Mouse (Mus musculus): Measurements from ENCODE around the gene Vangl2. TPM values are rescaled to one million over a fixed set of nuclear protein-coding genes. Genes with fewer than 3 reads are reported as not detected.

Gene Vangl2
- 0.89 and 1.4 TPM in 2 replicates for polyA plus RNA-seq (2015; fragmentation: Nextera tagmentation; extraction: Ambion mirVana)

DNA sequence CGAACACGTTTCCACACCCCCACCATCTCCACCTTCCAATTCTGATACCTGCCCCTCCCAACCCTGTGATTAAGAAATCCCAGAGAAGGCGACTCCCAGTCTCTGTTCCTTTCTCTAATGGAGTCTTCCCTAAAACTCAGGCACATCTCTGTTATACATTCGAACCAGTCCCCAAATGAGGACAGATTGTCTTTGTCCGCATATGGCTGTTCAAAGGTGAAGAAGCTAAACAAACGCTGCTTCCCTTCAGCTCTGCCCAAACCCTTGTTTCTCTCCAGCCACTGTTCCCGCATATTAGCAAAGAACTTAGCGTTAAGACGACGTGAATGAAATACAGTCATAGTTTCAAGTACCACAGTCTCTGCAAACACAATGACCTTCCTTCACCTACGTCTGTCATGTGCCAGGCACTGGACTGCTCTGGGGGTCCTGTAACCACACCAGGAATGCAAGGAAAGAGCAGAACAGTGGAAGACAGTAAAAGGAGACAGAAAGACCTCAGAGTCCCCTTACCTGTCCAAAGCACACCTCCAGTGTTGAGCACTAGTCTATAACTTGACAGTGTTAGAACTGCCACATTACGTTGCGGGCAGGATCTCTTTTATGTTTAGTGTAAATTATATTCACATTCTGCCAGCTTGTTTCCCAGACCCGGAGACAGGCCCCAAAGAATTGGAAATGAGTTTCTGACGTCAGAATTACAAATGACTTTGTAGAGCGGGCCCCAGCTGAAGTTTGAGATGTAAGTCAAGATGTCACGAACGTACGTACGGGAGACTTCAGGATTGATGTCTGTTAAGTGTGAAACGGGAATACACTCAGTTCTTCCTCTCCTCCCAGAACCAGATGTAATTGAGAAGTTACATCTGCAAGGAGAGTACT, at the start of gene Vangl2:
Gene Vangl2, minus strand, starts transcription at position 51 of the 882 bp plus-strand sequence.
- H3K36me3 ChIP-seq = no peaks in the 10 kb centered on the region
- H3K27me3 ChIP-seq = peaks cover 18% of the 10 kb centered on the region
- peak within 1 kb of the TSS; percentile 66 for H3K9ac ChIP-seq
- peak within 1 kb of the TSS; percentile 66 for H3K4me3 ChIP-seq (replicated peaks)
- no peak for ATAC-seq (ENCODE audit: low read depth)
- 70% methylated on average over 21 of the region's 21 CpGs for WGBS (ENCODE audit: insufficient replicate concordance)
- peak within 1 kb of the TSS; percentile 78 for H3K4me2 ChIP-seq
- DNase-seq = no peak
- peaks cover 13% of the 10 kb centered on the region for H3K4me1 ChIP-seq (replicated peaks)
- no peak within 1 kb of the TSS for H3K27ac ChIP-seq
- H3K9me3 ChIP-seq (replicated peaks) = no peaks in the 10 kb centered on the region

DNA sequence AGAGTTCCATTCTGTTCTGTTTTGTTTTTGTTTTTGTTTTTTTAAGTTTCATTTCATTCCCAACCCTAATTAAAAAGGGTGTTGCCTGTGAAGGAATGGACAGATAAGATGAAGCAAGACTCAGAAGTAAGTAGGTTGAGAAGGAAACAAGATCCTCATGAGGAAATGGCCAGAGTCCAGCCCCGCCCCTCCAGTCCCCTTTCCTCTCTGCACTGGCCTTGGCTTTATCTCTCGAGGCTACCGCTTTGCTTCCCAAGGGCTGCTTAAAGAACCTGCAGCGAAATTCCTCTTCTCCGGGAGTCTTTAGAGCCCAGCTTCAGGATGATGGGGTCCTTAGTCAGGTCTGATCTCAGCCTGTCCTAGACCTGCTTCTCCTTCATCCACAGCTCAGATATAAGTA, 49.7 kb upstream of the Vangl2 start:
- WGBS (ENCODE audit: insufficient replicate concordance) = 47% methylated on average over 5 of the region's 5 CpGs
- Histone ChIP-seq H3K4me3 (replicated peaks) (no peak overlapping the region), H3K4me2 (no peak overlapping the region), H3K36me3 (peaks cover 66% of the 10 kb centered on the region), H3K27me3 (no peaks in the 10 kb centered on the region), H3K27ac (no peak overlapping the region), H3K9ac (no peak overlapping the region), H3K9me3 (replicated peaks) (no peaks in the 10 kb centered on the region), H3K4me1 (replicated peaks) (peaks cover 19% of the 10 kb centered on the region)
- no peak for DNase-seq
- ATAC-seq (ENCODE audit: low read depth) = no peak

DNA sequence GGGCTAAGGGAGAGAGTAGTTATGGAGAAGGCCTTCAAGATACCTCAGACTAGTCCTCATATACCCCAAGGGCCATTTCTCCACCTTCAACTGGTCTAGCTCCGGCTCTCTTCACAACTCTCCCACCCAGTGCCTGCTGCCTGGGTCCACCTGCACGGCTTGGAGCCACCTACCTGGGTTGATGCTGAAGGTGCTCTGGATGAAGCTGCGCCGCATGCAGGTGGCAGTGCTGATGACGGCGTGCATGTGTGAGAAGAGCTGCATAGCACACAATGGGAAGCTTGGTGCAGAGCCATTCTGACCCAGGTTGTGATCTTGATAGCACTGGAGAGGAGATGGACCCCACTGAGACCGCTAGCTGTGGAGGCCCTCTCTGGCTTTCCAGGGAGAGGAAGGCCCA, 44.4 kb upstream of the Vangl2 start:
- peaks cover 93% of the 10 kb centered on the region for H3K36me3 ChIP-seq
- no peak for ATAC-seq (ENCODE audit: low read depth)
- no peak overlapping the region for H3K4me2 ChIP-seq
- WGBS (ENCODE audit: insufficient replicate concordance) = 89% methylated on average over 7 of the region's 7 CpGs
- no peak for DNase-seq
- no peak overlapping the region for H3K9ac ChIP-seq
- no peak overlapping the region for H3K27ac ChIP-seq
- no peaks in the 10 kb centered on the region for H3K9me3 ChIP-seq (replicated peaks)
- 0 out of 2 replicates have a peak, but pooled peaks cover under 1% of the 10 kb centered on the region for H3K4me1 ChIP-seq (replicated peaks)
- H3K4me3 ChIP-seq (replicated peaks) = no peak overlapping the region
- H3K27me3 ChIP-seq = no peaks in the 10 kb centered on the region

DNA sequence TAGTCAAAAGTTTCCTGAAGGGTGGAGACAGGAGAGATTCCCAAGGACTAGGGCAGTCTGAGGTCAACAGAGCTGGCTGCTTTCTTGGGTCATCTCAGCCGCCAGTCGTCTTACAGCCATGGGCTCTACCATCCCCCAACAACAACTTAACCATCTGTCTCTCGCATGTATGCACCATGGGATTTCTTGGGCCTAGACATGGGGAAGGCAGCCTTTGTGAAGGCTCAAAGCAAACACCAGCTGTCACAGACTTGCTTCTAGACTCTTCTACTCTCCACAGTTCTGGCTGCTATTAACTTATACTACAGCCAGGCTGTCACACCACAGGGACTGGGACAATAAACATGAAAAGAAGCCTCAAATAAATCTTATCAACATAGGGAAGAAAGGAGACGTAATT, 43.3 kb upstream of the Vangl2 start:
- no peaks in the 10 kb centered on the region for H3K9me3 ChIP-seq (replicated peaks)
- H3K27ac ChIP-seq = no peak overlapping the region
- H3K4me2 ChIP-seq = no peak overlapping the region
- DNase-seq = no peak
- ATAC-seq (ENCODE audit: low read depth) = no peak
- no peak overlapping the region for H3K4me3 ChIP-seq (replicated peaks)
- peaks cover 99% of the 10 kb centered on the region for H3K36me3 ChIP-seq
- WGBS (ENCODE audit: insufficient replicate concordance) = 73% methylated on average over 4 of the region's 4 CpGs
- no peak overlapping the region for H3K9ac ChIP-seq
- H3K27me3 ChIP-seq = no peaks in the 10 kb centered on the region
- no peaks in the 10 kb centered on the region for H3K4me1 ChIP-seq (replicated peaks)

DNA sequence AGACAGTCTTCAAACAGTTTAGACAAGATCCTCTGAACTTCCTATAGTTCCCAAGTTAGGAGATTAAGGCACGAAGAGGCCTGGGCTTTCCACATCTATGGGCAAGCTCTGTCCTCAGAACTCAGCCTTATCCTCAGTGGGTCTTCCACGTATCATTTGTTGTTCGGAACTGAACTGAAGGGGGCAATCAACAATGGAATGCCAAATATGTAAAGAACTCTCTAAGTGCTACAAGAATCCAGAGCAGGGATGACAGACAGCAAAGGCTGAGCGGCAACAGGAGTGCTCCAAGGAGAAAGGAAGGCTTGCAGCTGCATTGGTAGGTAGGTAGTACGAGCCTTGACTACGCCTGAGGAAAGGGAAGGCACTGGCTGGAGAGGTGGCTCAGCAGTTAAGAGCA, 42.0 kb upstream of the Vangl2 start:
- peaks cover 99% of the 10 kb centered on the region for H3K36me3 ChIP-seq
- no peak for DNase-seq

DNA sequence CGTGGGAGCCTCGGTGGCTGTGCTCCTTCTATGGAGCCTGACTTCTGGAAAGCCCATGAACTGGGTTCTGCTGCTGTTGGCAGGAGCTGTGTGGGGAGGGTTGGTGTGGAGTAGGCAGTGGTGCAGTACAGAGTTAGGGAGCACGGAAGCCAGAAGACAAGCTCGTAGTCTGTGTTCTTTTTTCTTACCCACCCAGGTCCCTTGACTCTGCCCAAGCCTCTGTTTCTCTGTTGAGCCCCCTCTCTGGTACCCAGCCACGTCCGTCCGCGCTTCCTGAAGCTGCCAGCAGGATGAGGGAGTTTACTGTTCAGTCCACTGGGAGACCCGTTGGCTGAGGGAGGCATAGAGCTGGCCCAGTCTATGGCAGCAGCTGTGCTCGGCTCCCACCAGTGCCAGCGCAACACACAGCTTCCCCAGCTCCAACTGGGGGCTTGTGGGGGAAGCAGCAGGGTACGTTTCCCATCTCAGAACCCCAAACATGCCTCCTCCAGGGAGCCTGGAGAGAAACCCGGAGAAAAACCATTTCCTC, 36.4 kb upstream of the Vangl2 start:
- no peak overlapping the region for H3K27ac ChIP-seq
- no peak overlapping the region for H3K4me2 ChIP-seq
- DNase-seq (no peak), ATAC-seq (ENCODE audit: low read depth) (no peak)
- no peak overlapping the region for H3K4me3 ChIP-seq (replicated peaks)
- no peaks in the 10 kb centered on the region for H3K27me3 ChIP-seq
- peaks cover 57% of the 10 kb centered on the region for H3K36me3 ChIP-seq
- 80% methylated on average over 13 of the region's 13 CpGs for WGBS (ENCODE audit: insufficient replicate concordance)
- no peak overlapping the region for H3K9ac ChIP-seq
- H3K9me3 ChIP-seq (replicated peaks) = no peaks in the 10 kb centered on the region
- no peaks in the 10 kb centered on the region for H3K4me1 ChIP-seq (replicated peaks)

More for the DNA sequence above, 42.0 kb upstream of the Vangl2 start:
- Histone ChIP-seq H3K27me3 (no peaks in the 10 kb centered on the region), H3K27ac (no peak overlapping the region), H3K4me3 (replicated peaks) (no peak overlapping the region), H3K9ac (no peak overlapping the region), H3K4me1 (replicated peaks) (no peaks in the 10 kb centered on the region), H3K4me2 (no peak overlapping the region), H3K9me3 (replicated peaks) (no peaks in the 10 kb centered on the region)
- ATAC-seq (ENCODE audit: low read depth) = no peak
- WGBS (ENCODE audit: insufficient replicate concordance) = 77% methylated on average over 6 of the region's 6 CpGs

DNA sequence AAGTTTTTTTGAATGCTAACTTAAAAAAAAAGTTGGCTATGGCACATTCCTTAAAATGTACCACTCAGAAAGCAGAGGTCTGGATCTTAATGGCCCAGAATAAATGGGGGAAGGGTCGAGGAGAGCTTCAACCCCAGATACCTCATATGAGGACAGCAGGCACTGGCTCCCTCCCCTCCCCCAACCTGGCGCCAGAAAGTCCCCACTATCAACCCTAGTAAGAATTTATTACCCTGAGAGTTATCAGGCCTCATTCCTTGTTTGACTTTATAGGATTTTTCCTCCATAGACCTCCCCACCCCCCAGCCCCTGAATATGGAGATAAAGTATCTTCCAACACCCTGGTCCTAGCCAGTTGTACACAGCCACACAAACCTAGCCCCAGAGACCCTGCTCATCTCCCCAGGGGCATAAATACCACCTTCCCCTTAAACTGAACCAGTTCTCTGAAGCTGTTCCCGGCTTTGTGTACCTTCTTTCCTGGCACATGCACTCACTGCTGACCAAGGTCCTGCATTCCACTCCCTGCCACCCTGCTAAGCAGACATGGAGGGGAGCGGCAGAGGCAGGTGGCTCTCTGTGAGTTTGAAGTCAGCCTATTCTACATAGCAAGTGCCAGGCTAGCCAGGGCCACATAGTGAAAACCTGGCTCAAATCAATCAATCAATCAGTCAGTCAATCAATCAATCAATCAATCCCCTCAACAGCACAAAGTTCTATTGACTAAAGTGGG, 35.2 kb upstream of the Vangl2 start:
- ATAC-seq (ENCODE audit: low read depth) = no peak
- no peak overlapping the region for H3K9ac ChIP-seq
- no peaks in the 10 kb centered on the region for H3K4me1 ChIP-seq (replicated peaks)
- H3K27me3 ChIP-seq = no peaks in the 10 kb centered on the region
- H3K4me3 ChIP-seq (replicated peaks) = no peak overlapping the region
- no peaks in the 10 kb centered on the region for H3K9me3 ChIP-seq (replicated peaks)
- no peak overlapping the region for H3K27ac ChIP-seq
- H3K4me2 ChIP-seq = no peak overlapping the region
- peaks cover 44% of the 10 kb centered on the region for H3K36me3 ChIP-seq
- 49% methylated on average over 4 of the region's 4 CpGs for WGBS (ENCODE audit: insufficient replicate concordance)
- no peak for DNase-seq

DNA sequence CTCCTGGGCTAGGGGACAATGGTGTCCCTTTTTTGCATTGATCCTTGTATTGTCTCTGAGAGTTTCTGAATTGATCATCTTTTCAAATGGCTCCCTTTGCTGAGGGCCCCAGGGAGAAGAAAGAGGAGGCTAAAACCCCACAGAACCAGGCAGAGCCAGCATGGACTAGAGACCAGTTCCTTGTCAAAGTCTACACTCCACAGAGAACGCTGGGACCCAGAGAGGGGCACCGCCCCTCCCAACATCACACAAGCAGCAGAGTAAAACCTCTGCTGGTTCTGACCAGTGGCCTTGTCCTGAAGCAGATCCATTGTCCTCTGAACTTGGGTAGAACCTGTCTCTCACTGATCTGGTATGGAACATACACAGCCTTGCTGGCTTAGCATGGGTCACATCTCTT, 33.9 kb upstream of the Vangl2 start:
- no peaks in the 10 kb centered on the region for H3K4me1 ChIP-seq (replicated peaks)
- no peak overlapping the region for H3K27ac ChIP-seq
- DNase-seq = no peak
- no peak for ATAC-seq (ENCODE audit: low read depth)
- no peak overlapping the region for H3K4me3 ChIP-seq (replicated peaks)
- peaks cover 31% of the 10 kb centered on the region for H3K36me3 ChIP-seq
- H3K4me2 ChIP-seq = no peak overlapping the region
- H3K9ac ChIP-seq = no peak overlapping the region
- no peaks in the 10 kb centered on the region for H3K9me3 ChIP-seq (replicated peaks)
- peaks cover 5% of the 10 kb centered on the region for H3K27me3 ChIP-seq
- WGBS (ENCODE audit: insufficient replicate concordance) = 73% methylated on average over 2 of the region's 2 CpGs

DNA sequence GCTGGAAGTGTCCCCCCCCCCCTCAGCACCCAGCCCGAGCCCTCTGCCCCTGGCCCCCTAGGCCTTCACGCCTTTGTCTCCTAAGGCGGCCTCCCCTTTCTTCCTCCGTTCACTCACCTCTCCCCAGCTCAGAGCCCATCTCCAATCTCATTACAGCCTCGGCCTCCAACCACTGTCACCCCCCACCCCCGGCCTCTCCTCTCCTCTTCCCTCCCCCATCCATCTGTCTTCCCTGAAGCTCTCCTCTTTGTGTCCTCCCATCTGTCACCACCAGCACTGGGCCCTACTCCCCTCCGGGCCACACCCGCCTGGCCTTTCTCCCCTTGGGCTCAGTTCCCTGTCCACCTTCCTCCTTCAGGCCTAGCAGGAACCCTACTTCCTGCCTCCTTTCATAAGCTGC, 33.0 kb upstream of the Vangl2 start:
- Histone ChIP-seq H3K27ac (no peak overlapping the region), H3K9ac (no peak overlapping the region), H3K4me1 (replicated peaks) (no peaks in the 10 kb centered on the region), H3K4me3 (replicated peaks) (no peak overlapping the region), H3K4me2 (no peak overlapping the region), H3K9me3 (replicated peaks) (no peaks in the 10 kb centered on the region), H3K27me3 (peaks cover 14% of the 10 kb centered on the region), H3K36me3 (peaks cover 22% of the 10 kb centered on the region)
- no peak for ATAC-seq (ENCODE audit: low read depth)
- WGBS (ENCODE audit: insufficient replicate concordance) = 53% methylated on average over 8 of the region's 8 CpGs
- DNase-seq = no peak

DNA sequence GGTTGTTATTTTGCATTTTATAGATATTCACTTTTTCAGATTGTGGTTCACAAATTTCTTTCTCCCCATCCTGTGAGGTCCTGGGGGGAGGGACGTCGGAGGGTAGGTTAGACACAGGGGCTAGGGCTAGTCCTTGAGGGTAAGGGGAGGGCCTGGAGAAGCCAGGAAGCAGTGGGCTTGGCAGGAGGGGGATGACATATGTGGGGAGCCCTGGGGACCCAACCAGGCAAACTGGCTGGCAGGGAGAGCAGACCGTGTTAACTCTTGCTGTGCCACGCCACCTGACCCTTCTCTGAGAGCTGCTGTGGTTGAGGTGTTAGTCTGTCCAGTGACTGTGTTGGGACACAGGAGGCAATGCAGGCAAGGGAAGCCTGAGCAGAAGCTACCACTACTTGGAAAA, 32.4 kb upstream of the Vangl2 start:
- H3K9ac ChIP-seq = no peak overlapping the region
- H3K27me3 ChIP-seq = peaks cover 19% of the 10 kb centered on the region
- H3K4me3 ChIP-seq (replicated peaks) = no peak overlapping the region
- H3K9me3 ChIP-seq (replicated peaks) = no peaks in the 10 kb centered on the region
- H3K36me3 ChIP-seq = peaks cover 16% of the 10 kb centered on the region
- no peak for ATAC-seq (ENCODE audit: low read depth)
- no peak overlapping the region for H3K27ac ChIP-seq
- WGBS (ENCODE audit: insufficient replicate concordance) = 42% methylated on average over 4 of the region's 4 CpGs
- DNase-seq = no peak
- no peak overlapping the region for H3K4me2 ChIP-seq
- H3K4me1 ChIP-seq (replicated peaks) = no peaks in the 10 kb centered on the region

DNA sequence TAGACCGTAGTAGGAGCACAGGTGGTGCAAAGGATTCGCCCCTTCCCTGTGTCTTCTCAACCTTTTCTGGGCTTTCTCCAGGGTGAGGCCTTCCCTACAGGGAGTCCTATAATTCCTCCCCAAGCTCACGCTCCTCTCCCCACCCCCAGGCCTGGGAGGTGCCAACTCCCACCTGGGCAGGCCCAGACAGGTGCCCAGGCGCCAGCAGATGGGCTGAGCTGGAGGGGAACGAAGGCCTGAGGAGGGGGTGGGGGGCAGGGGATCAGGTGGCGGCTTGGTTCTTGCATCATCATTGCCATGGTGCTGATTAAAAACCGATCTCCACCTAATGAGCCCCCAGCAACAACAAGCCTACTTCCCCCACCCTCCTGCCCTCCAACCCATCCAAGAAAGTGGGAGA, 30.6 kb upstream of the Vangl2 start:
- no peaks in the 10 kb centered on the region for H3K36me3 ChIP-seq
- no peak overlapping the region for H3K4me2 ChIP-seq
- ATAC-seq (ENCODE audit: low read depth) (no peak), DNase-seq (no peak)
- H3K9ac ChIP-seq = no peak overlapping the region
- no peak overlapping the region for H3K4me3 ChIP-seq (replicated peaks)
- H3K27me3 ChIP-seq = peaks cover 37% of the 10 kb centered on the region
- WGBS (ENCODE audit: insufficient replicate concordance) = 45% methylated on average over 7 of the region's 7 CpGs
- H3K27ac ChIP-seq = no peak overlapping the region
- no peaks in the 10 kb centered on the region for H3K9me3 ChIP-seq (replicated peaks)
- peaks cover 3% of the 10 kb centered on the region; the same call in 1 of the 2 replicates for H3K4me1 ChIP-seq (replicated peaks)
